Mouse (Mus musculus) erythroblast, embryonic 14.5 days (primary cell): ENCODE results near the gene Fbp1.

Source experiments
- GATA1 ChIP-seq: IDR thresholded peaks from 2 replicates; pipeline ENCODE4 v1.6.1; 2012; ENCODE audit warnings: low read length, inconsistent platforms, mixed read lengths
- TAL1 ChIP-seq: IDR thresholded peaks from 3 replicates; pipeline ENCODE4 v1.6.1; 2012; ENCODE audit warnings: low read length, inconsistent platforms, mixed read lengths

GRCm38 (mm10) chr13:62908163-62908559 lies 20.1 kb upstream of the Fbp1 start:
- TF ChIP-seq GATA1 = no peak
- no peak for TF ChIP-seq TAL1
